Mouse (Mus musculus) kidney, postnatal 0 days (tissue): ENCODE data around the gene Fasl. TPM values are rescaled to one million over a fixed set of nuclear protein-coding genes. Genes with fewer than 3 reads are reported as not detected.

ENCODE experiments used
- ATAC-seq: fragments of 200-750 bp; cut with Nextera tagmentation; replicated peaks from 2 replicates; pipeline ENCODE4 v1.8.0; 2017; ENCODE audit warnings: low read depth, moderate number of reproducible peaks, moderate TSS enrichment, moderate library complexity; ENCODE audit not compliant: low FRiP score
- DNase-seq: peaks from one replicate; pipeline ENCODE4 v3.0.0-alpha.2; 2016; ENCODE audit warnings: low spot score
- H3K27ac ChIP-seq: fragments of 300-500 bp; sonication (generic); 2 replicates; pipeline ENCODE4 v1.5.1; 2014; ENCODE audit warnings: mild to moderate bottlenecking
- H3K27me3 ChIP-seq: fragments of 300-500 bp; sonication (generic); 2 replicates; pipeline ENCODE4 v1.6.1; 2014; ENCODE audit warnings: low read length, mixed read lengths; ENCODE audit not compliant: insufficient read depth
- H3K36me3 ChIP-seq: fragments of 300-500 bp; sonication (generic); 2 replicates; pipeline ENCODE4 v1.6.1; 2014; ENCODE audit warnings: low read length, mixed read lengths; ENCODE audit not compliant: insufficient read depth
- H3K4me1 ChIP-seq: fragments of 300-500 bp; sonication (generic); replicated peaks from 2 replicates; pipeline ENCODE4 v1.6.1; 2014; ENCODE audit warnings: antibody characterized with exemption, low read length, mixed read lengths; ENCODE audit not compliant: insufficient read depth
- H3K4me2 ChIP-seq: fragments of 300-500 bp; sonication (generic); 2 replicates; pipeline ENCODE4 v1.6.1; 2014; ENCODE audit warnings: mild to moderate bottlenecking, low read length, moderate library complexity, mixed read lengths
- H3K4me3 ChIP-seq: fragments of 300-500 bp; sonication (generic); replicated peaks from 2 replicates; pipeline ENCODE4 v1.5.1; 2014; ENCODE audit warnings: low read depth, low read length
- H3K9ac ChIP-seq: fragments of 300-500 bp; sonication (generic); 2 replicates; pipeline ENCODE4 v1.6.1; 2014; ENCODE audit warnings: low read depth, low read length
- H3K9me3 ChIP-seq: fragments of 300-500 bp; sonication (generic); replicated peaks from 2 replicates; pipeline ENCODE4 v1.6.1; 2016; ENCODE audit warnings: low read length, inconsistent platforms, mixed read lengths
- CTCF ChIP-seq: IDR thresholded peaks from 2 replicates; pipeline ENCODE4 v1.5.1; 2016; ENCODE audit warnings: antibody characterized with exemption, low read depth, mild to moderate bottlenecking, moderate library complexity
- WGBS: fragments of 180-500 bp; shearing (Covaris S2); extraction: QIAGEN DNeasy Blood & Tissue Kit; methylation state at CpG from one replicate; pipeline ENCODE4 v1.1.7; 2014; 5-methylcytosine and 5-hydroxymethylcytosine counted together
- polyA plus RNA-seq: library from polyadenylated mRNA; unstranded; fragments of >200 nt; fragmentation: Nextera tagmentation; extraction: Ambion mirVana; gene quantifications from 2 replicates; pipeline ENCODE4 v1.2.1, GENCODE M21; 2015

Gene Fasl
- polyA plus RNA-seq, 1 experiment from 2014 or later = not detected

DNA sequence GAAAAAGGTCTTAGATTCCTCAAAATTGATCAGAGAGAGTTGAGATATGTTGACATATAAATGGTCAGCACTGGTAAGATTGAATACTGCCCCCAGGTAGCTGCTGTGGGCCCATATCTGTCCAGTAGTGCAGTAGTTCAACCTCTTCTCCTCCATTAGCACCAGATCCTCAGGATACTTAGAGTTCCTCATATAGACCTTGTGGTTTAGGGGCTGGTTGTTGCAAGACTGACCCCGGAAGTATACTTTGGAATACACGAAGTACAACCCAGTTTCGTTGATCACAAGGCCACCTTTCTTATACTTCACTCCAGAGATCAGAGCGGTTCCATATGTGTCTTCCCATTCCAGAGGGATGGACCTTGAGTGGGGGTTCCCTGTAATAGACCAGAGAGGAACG is 6.7 kb downstream of the Fasl start:
- H3K4me3 ChIP-seq = no peak overlapping the region
- no peak overlapping the region for H3K27ac ChIP-seq
- DNase-seq = no peak
- no peak overlapping the region for H3K4me2 ChIP-seq
- ATAC-seq = no peak
- H3K36me3 ChIP-seq = no peaks in the 10 kb centered on the region
- no peak for TF ChIP-seq CTCF
- 91% methylated on average over 5 of the region's 5 CpGs for WGBS
- no peak overlapping the region for H3K9ac ChIP-seq
- no peaks in the 10 kb centered on the region for H3K9me3 ChIP-seq
- H3K4me1 ChIP-seq = no peaks in the 10 kb centered on the region
- H3K27me3 ChIP-seq = no peaks in the 10 kb centered on the region

DNA sequence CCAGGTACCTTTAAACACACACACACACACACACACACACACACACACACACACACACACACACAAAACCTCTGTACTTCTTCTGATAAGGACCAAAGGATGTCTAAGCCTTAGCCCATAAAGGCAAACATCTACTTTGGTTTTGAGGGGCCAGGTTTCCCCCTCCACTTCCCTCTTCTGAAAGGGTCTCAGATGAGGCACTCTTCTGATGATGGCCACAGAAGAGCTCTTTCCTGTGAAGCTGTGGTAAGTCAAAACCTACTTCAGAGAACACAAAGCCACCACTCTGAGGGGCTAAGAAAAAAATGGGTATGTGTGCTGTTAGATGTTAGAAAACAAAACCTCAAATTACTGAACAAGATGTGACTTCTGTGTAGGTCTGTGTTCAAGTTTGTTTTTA is 9.2 kb downstream of the Fasl start:
- H3K27me3 ChIP-seq = no peaks in the 10 kb centered on the region
- H3K27ac ChIP-seq = no peak overlapping the region
- TF ChIP-seq CTCF = no peak
- ATAC-seq = no peak
- H3K36me3 ChIP-seq = no peaks in the 10 kb centered on the region
- H3K9me3 ChIP-seq = no peaks in the 10 kb centered on the region
- H3K4me2 ChIP-seq = no peak overlapping the region
- no peak for DNase-seq
- H3K4me3 ChIP-seq = no peak overlapping the region
- H3K4me1 ChIP-seq = no peaks in the 10 kb centered on the region
- H3K9ac ChIP-seq = no peak overlapping the region

DNA sequence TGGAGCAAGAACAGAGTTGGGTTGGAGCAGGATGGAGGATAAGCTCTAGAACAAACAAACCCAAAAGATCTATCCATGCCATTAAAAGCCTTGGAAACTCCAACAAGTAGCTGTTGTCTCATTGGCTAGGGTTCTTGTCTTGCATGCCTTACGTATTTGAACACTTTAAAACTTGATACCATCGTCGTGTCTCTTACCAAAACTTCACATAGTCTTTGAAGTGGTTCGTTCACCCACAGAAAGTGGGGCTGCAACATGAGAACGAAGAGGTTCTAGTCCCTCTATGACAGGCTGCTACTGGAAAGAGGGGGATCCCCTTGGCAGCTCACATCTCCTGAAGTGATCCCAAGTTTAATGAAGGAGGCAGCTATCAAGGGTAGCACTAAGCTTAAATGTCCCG is 13.1 kb downstream of the Fasl start:
- Histone ChIP-seq H3K9me3 (no peaks in the 10 kb centered on the region), H3K27ac (no peak overlapping the region), H3K9ac (no peak overlapping the region), H3K4me2 (no peak overlapping the region), H3K27me3 (no peaks in the 10 kb centered on the region), H3K36me3 (no peaks in the 10 kb centered on the region), H3K4me3 (no peak overlapping the region), H3K4me1 (no peaks in the 10 kb centered on the region)
- DNase-seq = no peak
- ATAC-seq = no peak
- no peak for TF ChIP-seq CTCF
- WGBS = 61% methylated on average over 6 of the region's 6 CpGs

DNA sequence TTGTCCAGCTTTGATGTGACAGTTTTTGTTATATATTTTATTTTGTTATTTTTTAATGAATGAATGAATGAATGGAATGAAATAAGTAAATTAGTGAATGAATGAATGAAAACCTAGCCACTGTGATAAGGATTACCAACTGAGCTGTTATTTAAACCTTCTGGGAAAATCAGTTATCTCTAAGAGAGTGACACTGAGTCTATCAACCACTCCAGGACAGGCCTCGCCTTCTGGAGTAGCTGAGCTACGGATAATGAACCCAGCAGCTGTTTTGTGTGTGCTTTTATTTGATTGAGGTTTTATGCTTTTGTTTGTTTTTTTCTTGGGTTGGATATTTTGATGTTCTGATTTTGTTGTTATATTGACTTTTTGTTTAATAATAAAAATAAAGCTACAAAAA is 17.0 kb downstream of the Fasl start:
- no peak for DNase-seq
- H3K4me3 ChIP-seq = no peak overlapping the region

DNA sequence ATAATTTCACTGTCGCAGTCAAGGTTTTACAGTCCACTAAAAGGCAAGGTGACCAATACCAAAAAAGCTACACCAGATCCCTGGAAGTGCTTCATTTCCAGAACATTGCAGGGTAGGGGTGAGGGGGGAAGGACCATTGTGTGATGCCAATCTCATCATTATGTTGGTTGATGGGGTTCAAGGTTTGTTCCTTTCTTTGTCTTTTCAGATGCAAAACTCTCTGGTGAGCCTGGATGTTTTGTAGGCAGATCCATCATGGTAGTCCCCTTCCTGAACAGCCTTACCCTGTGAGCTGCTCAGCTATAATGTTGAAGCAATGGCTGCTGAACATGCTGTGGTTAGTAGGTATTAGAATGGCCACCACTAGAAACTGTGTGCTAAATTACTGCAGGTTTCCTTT is 19.0 kb downstream of the Fasl start:
- no peak for TF ChIP-seq CTCF
- Histone ChIP-seq H3K4me1 (no peaks in the 10 kb centered on the region), H3K36me3 (no peaks in the 10 kb centered on the region), H3K9me3 (no peaks in the 10 kb centered on the region), H3K9ac (no peak overlapping the region), H3K27me3 (no peaks in the 10 kb centered on the region), H3K27ac (no peak overlapping the region), H3K4me3 (no peak overlapping the region), H3K4me2 (no peak overlapping the region)
- no peak for ATAC-seq
- WGBS = 97% methylated on average over 1 of the region's 1 CpGs
- DNase-seq = no peak

More for the DNA sequence above, 17.0 kb downstream of the Fasl start:
- TF ChIP-seq CTCF = no peak
- Histone ChIP-seq H3K9ac (no peak overlapping the region), H3K9me3 (no peaks in the 10 kb centered on the region), H3K4me2 (no peak overlapping the region), H3K4me1 (no peaks in the 10 kb centered on the region), H3K36me3 (no peaks in the 10 kb centered on the region), H3K27ac (no peak overlapping the region), H3K27me3 (no peaks in the 10 kb centered on the region)
- no peak for ATAC-seq
- 79% methylated on average over 2 of the region's 2 CpGs for WGBS

DNA sequence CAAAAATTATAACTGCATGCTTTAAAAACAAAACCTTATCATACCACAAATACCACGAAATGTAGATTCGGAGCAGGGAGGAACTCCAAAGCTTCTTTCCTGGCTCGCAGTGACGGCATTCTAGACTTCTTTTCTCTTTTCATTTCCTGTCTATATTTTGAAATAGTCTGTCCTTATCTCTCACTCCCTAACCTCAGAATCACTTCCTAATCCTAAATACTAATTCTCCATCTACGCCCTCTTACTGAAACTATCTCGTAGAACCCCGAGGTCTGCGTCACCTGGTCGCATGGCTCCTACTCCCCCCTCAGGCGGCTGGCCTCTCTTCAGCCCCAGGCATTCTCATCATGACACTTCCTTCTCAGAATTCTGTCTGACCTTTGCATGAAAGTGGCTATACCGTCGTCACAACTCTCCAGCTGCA is 21.2 kb downstream of the Fasl start:
- no peak overlapping the region for H3K9ac ChIP-seq
- no peak overlapping the region for H3K27ac ChIP-seq
- 67% methylated on average over 12 of the region's 12 CpGs for WGBS
- no peaks in the 10 kb centered on the region for H3K36me3 ChIP-seq
- H3K4me3 ChIP-seq = no peak overlapping the region
- no peak overlapping the region for H3K4me2 ChIP-seq
- H3K9me3 ChIP-seq = no peaks in the 10 kb centered on the region
- no peak for ATAC-seq
- no peak for DNase-seq
- H3K27me3 ChIP-seq = no peaks in the 10 kb centered on the region
- no peak for TF ChIP-seq CTCF
- H3K4me1 ChIP-seq = no peaks in the 10 kb centered on the region

DNA sequence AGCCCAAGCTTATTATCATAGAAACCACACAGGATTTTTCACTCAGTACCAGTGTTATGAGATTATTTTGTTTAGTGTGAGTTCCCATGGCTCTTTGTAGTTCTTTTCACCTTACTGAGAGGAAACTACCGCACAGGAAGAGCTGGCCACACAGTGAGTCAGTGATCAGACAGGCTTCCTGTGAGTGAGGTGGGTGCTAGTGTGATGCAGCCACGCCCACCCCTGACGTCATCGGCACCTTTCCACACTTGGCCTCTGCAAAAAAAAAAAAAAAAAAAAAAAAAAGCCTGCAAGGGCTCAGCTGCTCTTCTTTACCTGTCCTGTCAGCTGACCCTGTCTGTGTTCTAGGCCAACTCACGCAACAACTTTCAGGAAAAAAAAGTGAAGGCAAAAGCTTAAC is 21.6 kb downstream of the Fasl start:
- WGBS = 40% methylated on average over 5 of the region's 5 CpGs
- Histone ChIP-seq H3K36me3 (no peaks in the 10 kb centered on the region), H3K9ac (no peak overlapping the region), H3K4me3 (no peak overlapping the region), H3K27ac (no peak overlapping the region), H3K4me2 (no peak overlapping the region), H3K9me3 (no peaks in the 10 kb centered on the region), H3K27me3 (no peaks in the 10 kb centered on the region), H3K4me1 (no peaks in the 10 kb centered on the region)
- DNase-seq (no peak), ATAC-seq (no peak)
- no peak for TF ChIP-seq CTCF
